Mouse (Mus musculus) thymus, postnatal 4 days (tissue): ENCODE data around the gene Fam92b.
A peak's percentile ranks its signal among the peaks of the same experiment; 100 is the strongest.

ENCODE experiments used
- DNase-seq: peaks from one replicate; pipeline ENCODE4 v3.0.0; 2021

The Fam92b gene

GRCm38 (mm10) chr8:120189440-120189839 is 12.2 kb upstream of the Fam92b start:
- no peak for DNase-seq

- DNase-seq = no peak
These were observed 11.2 kb upstream of the Fam92b start for GRCm38 (mm10) chr8:120188510-120188909.

- DNase-seq = no peak
These were observed 9.2 kb upstream of the Fam92b start for GRCm38 (mm10) chr8:120186454-120186853.

GRCm38 (mm10) chr8:120184850-120185792 is 7.9 kb upstream of the Fam92b start:
- no peak for DNase-seq

GRCm38 (mm10) chr8:120184366-120184765 is 7.1 kb upstream of the Fam92b start:
- no peak for DNase-seq

GRCm38 (mm10) chr8:120181861-120182414 is 4.7 kb upstream of the Fam92b start:
- DNase-seq = no peak

- no peak for DNase-seq
These were observed 4.0 kb upstream of the Fam92b start for GRCm38 (mm10) chr8:120181274-120181673.

- DNase-seq = no peak
These were observed 3.2 kb upstream of the Fam92b start for GRCm38 (mm10) chr8:120180445-120180970.

GRCm38 (mm10) chr8:120179027-120179431 is 1.8 kb upstream of the Fam92b start:
- peak; percentile 93 for DNase-seq

GRCm38 (mm10) chr8:120178124-120178514 is 853 bp upstream of the Fam92b start:
- DNase-seq = no peak

- no peak for DNase-seq
These were observed 661 bp downstream of the Fam92b start for GRCm38 (mm10) chr8:120176605-120177004.

GRCm38 (mm10) chr8:120174606-120175005 is 2.7 kb downstream of the Fam92b start:
- DNase-seq = no peak

- no peak for DNase-seq
These were observed 4.1 kb downstream of the Fam92b start for GRCm38 (mm10) chr8:120173195-120173594.

GRCm38 (mm10) chr8:120169119-120169518 is 8.1 kb downstream of the Fam92b start:
- no peak for DNase-seq

- DNase-seq = no peak
These were observed 9.4 kb downstream of the Fam92b start for GRCm38 (mm10) chr8:120167821-120168220.

GRCm38 (mm10) chr8:120167136-120167535 is 10.1 kb downstream of the Fam92b start:
- no peak for DNase-seq

GRCm38 (mm10) chr8:120164026-120164425 is 13.2 kb downstream of the Fam92b start:
- no peak for DNase-seq

- no peak for DNase-seq
These were observed 13.9 kb downstream of the Fam92b start for GRCm38 (mm10) chr8:120163376-120163775.

GRCm38 (mm10) chr8:120162404-120162752 is 14.9 kb downstream of the Fam92b start:
- DNase-seq = no peak

- DNase-seq = no peak
These were observed 15.4 kb downstream of the Fam92b start for GRCm38 (mm10) chr8:120161658-120162403.

- no peak for DNase-seq
These were observed 16.9 kb downstream of the Fam92b start for GRCm38 (mm10) chr8:120160366-120160765.

GRCm38 (mm10) chr8:120152636-120153035 is 24.6 kb downstream of the Fam92b start:
- peak; percentile 20 for DNase-seq

GRCm38 (mm10) chr8:120151151-120151550 is 26.1 kb downstream of the Fam92b start:
- DNase-seq = no peak
